Mouse (Mus musculus): ENCODE results near the gene Zc3h12d. TPM values are rescaled to one million over a fixed set of nuclear protein-coding genes. Genes with fewer than 3 reads are reported as not detected.

Gene Zc3h12d
- total and polyA plus RNA-seq, 2 experiments from 2014 or later = 0.21 to 0.24 TPM

- no peak overlapping the region for H3K4me2 ChIP-seq (ENCODE audit: low read depth)
- WGBS = 67% methylated on average over 8 of the region's 8 CpGs
Measured at GRCm38 (mm10) chr10:7845136-7845535, 12.9 kb downstream of the Zc3h12d start.

GRCm38 (mm10) chr10:7845991-7846390 is 13.7 kb downstream of the Zc3h12d start:
- DNase-seq = no peak
- Histone ChIP-seq H3K36me3 (ENCODE audit: insufficient read depth) (no peaks in the 10 kb centered on the region), H3K4me3 (ENCODE audit: low read depth, low read length) (no peak overlapping the region), H3K27me3 (ENCODE audit: insufficient read depth, low read length) (no peaks in the 10 kb centered on the region), H3K4me1 (ENCODE audit: insufficient read depth) (no peaks in the 10 kb centered on the region), H3K4me2 (ENCODE audit: low read depth) (no peak overlapping the region), H3K9ac (no peak overlapping the region), H3K9me3 (ENCODE audit: low read length) (no peaks in the 10 kb centered on the region), H3K27ac (ENCODE audit: low read depth, low read length) (no peak overlapping the region)
- TF ChIP-seq CTCF (IDR thresholded peaks at IDR 0.05; ENCODE audit: low read depth) = no peak
- no peak for ATAC-seq
- WGBS = 84% methylated on average over 4 of the region's 4 CpGs

More at GRCm38 (mm10) chr10:7845136-7845535, 12.9 kb downstream of the Zc3h12d start:
- H3K9ac ChIP-seq = no peak overlapping the region
- no peak for TF ChIP-seq CTCF (IDR thresholded peaks at IDR 0.05; ENCODE audit: low read depth)
- ATAC-seq (no peak), DNase-seq (no peak)
- no peaks in the 10 kb centered on the region for H3K9me3 ChIP-seq (ENCODE audit: low read length)
- no peaks in the 10 kb centered on the region for H3K27me3 ChIP-seq (ENCODE audit: insufficient read depth, low read length)
- no peaks in the 10 kb centered on the region for H3K4me1 ChIP-seq (ENCODE audit: insufficient read depth)
- no peak overlapping the region for H3K27ac ChIP-seq (ENCODE audit: low read depth, low read length)
- H3K4me3 ChIP-seq (ENCODE audit: low read depth, low read length) = no peak overlapping the region
- H3K36me3 ChIP-seq (ENCODE audit: insufficient read depth) = no peaks in the 10 kb centered on the region

GRCm38 (mm10) chr10:7847166-7847605 is 14.9 kb downstream of the Zc3h12d start:
- Histone ChIP-seq H3K4me2 (ENCODE audit: low read depth) (no peak overlapping the region), H3K27ac (ENCODE audit: low read depth, low read length) (no peak overlapping the region), H3K27me3 (ENCODE audit: insufficient read depth, low read length) (no peaks in the 10 kb centered on the region), H3K36me3 (ENCODE audit: insufficient read depth) (no peaks in the 10 kb centered on the region), H3K4me3 (ENCODE audit: low read depth, low read length) (no peak overlapping the region), H3K4me1 (ENCODE audit: insufficient read depth) (no peaks in the 10 kb centered on the region), H3K9me3 (ENCODE audit: low read length) (no peaks in the 10 kb centered on the region), H3K9ac (no peak overlapping the region)
- WGBS = 78% methylated on average over 2 of the region's 2 CpGs
- DNase-seq (no peak), ATAC-seq (no peak)
- TF ChIP-seq CTCF (IDR thresholded peaks at IDR 0.05; ENCODE audit: low read depth) = no peak

- H3K27ac ChIP-seq (ENCODE audit: low read depth, low read length) = no peak overlapping the region
- H3K4me1 ChIP-seq (ENCODE audit: insufficient read depth) = no peaks in the 10 kb centered on the region
- no peaks in the 10 kb centered on the region for H3K9me3 ChIP-seq (ENCODE audit: low read length)
- no peak for TF ChIP-seq CTCF (IDR thresholded peaks at IDR 0.05; ENCODE audit: low read depth)
- ATAC-seq (no peak), DNase-seq (no peak)
- no peak overlapping the region for H3K4me3 ChIP-seq (ENCODE audit: low read depth, low read length)
- H3K9ac ChIP-seq = no peak overlapping the region
- H3K27me3 ChIP-seq (ENCODE audit: insufficient read depth, low read length) = no peaks in the 10 kb centered on the region
- WGBS = 70% methylated on average over 3 of the region's 3 CpGs
- H3K36me3 ChIP-seq (ENCODE audit: insufficient read depth) = no peaks in the 10 kb centered on the region
- H3K4me2 ChIP-seq (ENCODE audit: low read depth) = no peak overlapping the region
Measured at GRCm38 (mm10) chr10:7851891-7852290, 19.6 kb downstream of the Zc3h12d start.

- ATAC-seq = no peak
- WGBS = 92% methylated on average over 7 of the region's 7 CpGs
- H3K9me3 ChIP-seq (ENCODE audit: low read length) = no peaks in the 10 kb centered on the region
- no peak overlapping the region for H3K27ac ChIP-seq (ENCODE audit: low read depth, low read length)
- H3K4me2 ChIP-seq (ENCODE audit: low read depth) = no peak overlapping the region
- no peaks in the 10 kb centered on the region for H3K36me3 ChIP-seq (ENCODE audit: insufficient read depth)
- TF ChIP-seq CTCF (IDR thresholded peaks at IDR 0.05; ENCODE audit: low read depth) = no peak
- H3K27me3 ChIP-seq (ENCODE audit: insufficient read depth, low read length) = no peaks in the 10 kb centered on the region
- no peak for DNase-seq
- H3K4me3 ChIP-seq (ENCODE audit: low read depth, low read length) = no peak overlapping the region
- H3K4me1 ChIP-seq (ENCODE audit: insufficient read depth) = no peaks in the 10 kb centered on the region
- no peak overlapping the region for H3K9ac ChIP-seq
Measured at GRCm38 (mm10) chr10:7860494-7860893, 28.2 kb downstream of the Zc3h12d start.

- Histone ChIP-seq H3K4me3 (ENCODE audit: low read depth, low read length) (no peak overlapping the region), H3K27me3 (ENCODE audit: insufficient read depth, low read length) (no peaks in the 10 kb centered on the region), H3K27ac (ENCODE audit: low read depth, low read length) (no peak overlapping the region), H3K4me1 (ENCODE audit: insufficient read depth) (no peaks in the 10 kb centered on the region), H3K9ac (no peak overlapping the region), H3K4me2 (ENCODE audit: low read depth) (no peak overlapping the region), H3K9me3 (ENCODE audit: low read length) (no peaks in the 10 kb centered on the region), H3K36me3 (ENCODE audit: insufficient read depth) (no peaks in the 10 kb centered on the region)
- ATAC-seq = no peak
- no peak for TF ChIP-seq CTCF (IDR thresholded peaks at IDR 0.05; ENCODE audit: low read depth)
- 70% methylated on average over 14 of the region's 14 CpGs for WGBS
- no peak for DNase-seq
Measured at GRCm38 (mm10) chr10:7861259-7861936, 29.1 kb downstream of the Zc3h12d start.

- no peaks in the 10 kb centered on the region for H3K4me1 ChIP-seq (ENCODE audit: insufficient read depth)
- TF ChIP-seq CTCF (IDR thresholded peaks at IDR 0.05; ENCODE audit: low read depth) = no peak
- no peak overlapping the region for H3K4me3 ChIP-seq (ENCODE audit: low read depth, low read length)
- ATAC-seq = no peak
- no peak for DNase-seq
- H3K27me3 ChIP-seq (ENCODE audit: insufficient read depth, low read length) = no peaks in the 10 kb centered on the region
- no peaks in the 10 kb centered on the region for H3K9me3 ChIP-seq (ENCODE audit: low read length)
- no peak overlapping the region for H3K27ac ChIP-seq (ENCODE audit: low read depth, low read length)
- H3K4me2 ChIP-seq (ENCODE audit: low read depth) = no peak overlapping the region
- H3K36me3 ChIP-seq (ENCODE audit: insufficient read depth) = no peaks in the 10 kb centered on the region
- no peak overlapping the region for H3K9ac ChIP-seq
- 94% methylated on average over 25 of the region's 25 CpGs for WGBS
Measured at GRCm38 (mm10) chr10:7861937-7862657, 29.8 kb downstream of the Zc3h12d start.

All from forebrain, postnatal 0 days (tissue).